Mouse (Mus musculus) MEL (cell line): ENCODE measurements around the gene Nek3. TPM values are rescaled to one million over a fixed set of nuclear protein-coding genes. Genes with fewer than 3 reads are reported as not detected.

Experiments used
- DNase-seq: peaks from one replicate; pipeline ENCODE4 v3.0.0; 2011; ENCODE audit warnings: low read depth, low spot score
- H3K27ac ChIP-seq: 2 replicates; pipeline ENCODE4 v1.5.1; 2012; ENCODE audit warnings: low read depth, mild to moderate bottlenecking, control low read depth, low read length, moderate library complexity; ENCODE audit not compliant: control insufficient read depth
- H3K27me3 ChIP-seq, 2 experiments: fragments of 150-350 bp in 1 of 2; sonication (generic) in 1 of 2; 2 replicates each; pipeline ENCODE4 v1.6.1; 2012; ENCODE audit warnings: low read length in 2 of 2, mild to moderate bottlenecking in 2 of 2, improper control_type of control experiment in 1 of 2, moderate library complexity in 1 of 2; ENCODE audit not compliant: insufficient read depth in 2 of 2, control insufficient read depth in 1 of 2
- H3K36me3 ChIP-seq, 2 experiments: 2 replicates each; pipeline ENCODE4 v1.6.1; 2012 to 2014; ENCODE audit warnings: low read length in 2 of 2, improper control_type of control experiment in 1 of 2, inconsistent platforms in 1 of 2, mild to moderate bottlenecking in 1 of 2; ENCODE audit not compliant: insufficient read depth in 2 of 2, control insufficient read depth in 1 of 2
- H3K4me1 ChIP-seq, 2 experiments: fragments of 150-350 bp in 1 of 2; sonication (generic) in 1 of 2; 2 replicates each; pipeline ENCODE4 v1.6.1; 2012; ENCODE audit warnings: low read length in 2 of 2, improper control_type of control experiment in 1 of 2, mild to moderate bottlenecking in 1 of 2; ENCODE audit not compliant: insufficient read depth in 2 of 2, control insufficient read depth in 1 of 2
- H3K4me3 ChIP-seq, 2 experiments: fragments of 150-350 bp in 1 of 2; sonication (generic) in 1 of 2; 2 replicates each; pipeline ENCODE4 v1.5.1; 2012; ENCODE audit warnings: low read depth in 2 of 2, low read length in 2 of 2, mild to moderate bottlenecking in 2 of 2, moderate library complexity in 2 of 2, control low read depth in 1 of 2, improper control_type of control experiment in 1 of 2; ENCODE audit not compliant: control insufficient read depth in 1 of 2, insufficient read depth in 1 of 2
- H3K79me2 ChIP-seq: 2 replicates; pipeline ENCODE4 v1.6.1; 2012; ENCODE audit warnings: mild to moderate bottlenecking, low read length, moderate library complexity; ENCODE audit not compliant: control insufficient read depth, poor library complexity, insufficient read depth
- H3K9ac ChIP-seq: 2 replicates; pipeline ENCODE4 v1.6.1; 2012; ENCODE audit warnings: low read depth, mild to moderate bottlenecking, control low read depth, low read length, moderate library complexity; ENCODE audit not compliant: control insufficient read depth, poor library complexity, severe bottlenecking
- H3K9me3 ChIP-seq: fragments of 150-350 bp; sonication (generic); replicated peaks from 2 replicates; pipeline ENCODE4 v1.6.1; 2012; ENCODE audit warnings: mild to moderate bottlenecking, low read length, improper control_type of control experiment, moderate library complexity; ENCODE audit not compliant: insufficient read depth
- CHD1 ChIP-seq: IDR thresholded peaks from 2 replicates; pipeline ENCODE4 v1.6.1; 2012; ENCODE audit warnings: low read depth, mild to moderate bottlenecking, inconsistent platforms, low read length, improper control_type of control experiment
- CTCF ChIP-seq, 3 experiments: IDR thresholded peaks in 2 of 3; conservative IDR thresholded peaks in 1 of 3; 2 replicates each; pipeline ENCODE4 v1.5.1; 2011 to 2012; ENCODE audit warnings: low read length in 3 of 3, low read depth in 2 of 3, mild to moderate bottlenecking in 2 of 3, improper control_type of control experiment in 1 of 3, inconsistent platforms in 1 of 3, mixed read lengths in 1 of 3, moderate library complexity in 1 of 3; ENCODE audit not compliant: control insufficient read depth in 1 of 3, insufficient read depth in 1 of 3, poor library complexity in 1 of 3, severe bottlenecking in 1 of 3
- ELF1 ChIP-seq: IDR thresholded peaks from 2 replicates; pipeline ENCODE4 v1.6.1; 2014; ENCODE audit warnings: low read depth, mild to moderate bottlenecking, inconsistent platforms, low read length, improper control_type of control experiment, moderate library complexity
- ETS1 ChIP-seq: IDR thresholded peaks from 2 replicates; pipeline ENCODE4 v1.6.1; 2012; ENCODE audit warnings: low read depth, mild to moderate bottlenecking, inconsistent platforms, low read length, improper control_type of control experiment, moderate library complexity
- HCFC1 ChIP-seq: IDR thresholded peaks from 2 replicates; pipeline ENCODE4 v1.6.1; 2012; ENCODE audit warnings: low read depth, mild to moderate bottlenecking, inconsistent platforms, low read length, improper control_type of control experiment, moderate library complexity
- MAX ChIP-seq: IDR thresholded peaks from 2 replicates; pipeline ENCODE4 v1.6.1; 2011; ENCODE audit warnings: low read length, improper control_type of control experiment
- MEF2A ChIP-seq: IDR thresholded peaks from 2 replicates; pipeline ENCODE4 v1.6.1; 2014; ENCODE audit warnings: low read depth, mild to moderate bottlenecking, inconsistent platforms, low read length, improper control_type of control experiment; ENCODE audit not compliant: poor library complexity, insufficient replicate concordance, severe bottlenecking; ENCODE audit errors: extremely low read depth
- MXI1 ChIP-seq: IDR thresholded peaks from 2 replicates; pipeline ENCODE4 v1.6.1; 2011; ENCODE audit warnings: mild to moderate bottlenecking, low read depth, low read length, improper control_type of control experiment
- MYB ChIP-seq: IDR thresholded peaks from 2 replicates; pipeline ENCODE4 v1.6.1; 2011; ENCODE audit warnings: mild to moderate bottlenecking, low read depth, low read length, improper control_type of control experiment
- NRF1 ChIP-seq: IDR thresholded peaks from 2 replicates; pipeline ENCODE4 v1.6.1; 2014; ENCODE audit warnings: low read depth, mild to moderate bottlenecking, inconsistent platforms, low read length, improper control_type of control experiment, moderate library complexity; ENCODE audit not compliant: poor library complexity, insufficient read depth, severe bottlenecking
- POLR2A ChIP-seq, 2 experiments: IDR thresholded peaks; 2 replicates each; pipeline ENCODE4 v1.6.1; 2011 to 2012; ENCODE audit warnings: low read length in 2 of 2, mild to moderate bottlenecking in 2 of 2, control low read depth in 1 of 2, improper control_type of control experiment in 1 of 2, low read depth in 1 of 2, moderate library complexity in 1 of 2; ENCODE audit not compliant: control insufficient read depth in 1 of 2, insufficient read depth in 1 of 2, poor library complexity in 1 of 2
- RAD21 ChIP-seq: IDR thresholded peaks from 2 replicates; pipeline ENCODE4 v1.6.1; 2011; ENCODE audit warnings: mild to moderate bottlenecking, low read depth, low read length, improper control_type of control experiment
- RCOR1 ChIP-seq: IDR thresholded peaks from 2 replicates; pipeline ENCODE4 v1.6.1; 2012; ENCODE audit warnings: low read depth, mild to moderate bottlenecking, inconsistent platforms, low read length, improper control_type of control experiment
- SIN3A ChIP-seq: IDR thresholded peaks from 2 replicates; pipeline ENCODE4 v1.6.1; 2012; ENCODE audit warnings: low read length, improper control_type of control experiment, inconsistent platforms
- SMC3 ChIP-seq: IDR thresholded peaks from 2 replicates; pipeline ENCODE4 v1.6.1; 2011; ENCODE audit warnings: low read depth, low read length, improper control_type of control experiment
- ZC3H11A ChIP-seq: IDR thresholded peaks from 2 replicates; pipeline ENCODE4 v1.6.1; 2012; ENCODE audit warnings: low read depth, mild to moderate bottlenecking, inconsistent platforms, low read length, improper control_type of control experiment
- ZMIZ1 ChIP-seq: IDR thresholded peaks from 2 replicates; pipeline ENCODE4 v1.6.1; 2012; ENCODE audit warnings: low read depth, mild to moderate bottlenecking, inconsistent platforms, low read length, improper control_type of control experiment, moderate library complexity
- polyA plus RNA-seq, 2 experiments: library from polyadenylated mRNA; stranded (reverse) in 1 of 2; unstranded in 1 of 2; fragments of >175 nt in 1 of 2; fragments of >200 nt in 1 of 2; gene quantifications; 2 replicates each; pipeline versions ENCODE4 v1.2.1 to v1.2.4; 2012; ENCODE audit warnings: low replicate concordance in 2 of 2, low read depth in 1 of 2; ENCODE audit not compliant: insufficient read length in 2 of 2, insufficient read depth in 1 of 2, missing spikeins in 1 of 2
- total RNA-seq: library from RNA; depleted of rRNA; stranded (reverse); fragments of 300-350 nt; gene quantifications from 2 replicates; pipeline ENCODE4 v1.2.3, GENCODE M21; 2012

Gene Nek3
- total and polyA plus RNA-seq, 3 experiments, result 2.0 to 3.5 TPM; not detected in 1

DNA sequence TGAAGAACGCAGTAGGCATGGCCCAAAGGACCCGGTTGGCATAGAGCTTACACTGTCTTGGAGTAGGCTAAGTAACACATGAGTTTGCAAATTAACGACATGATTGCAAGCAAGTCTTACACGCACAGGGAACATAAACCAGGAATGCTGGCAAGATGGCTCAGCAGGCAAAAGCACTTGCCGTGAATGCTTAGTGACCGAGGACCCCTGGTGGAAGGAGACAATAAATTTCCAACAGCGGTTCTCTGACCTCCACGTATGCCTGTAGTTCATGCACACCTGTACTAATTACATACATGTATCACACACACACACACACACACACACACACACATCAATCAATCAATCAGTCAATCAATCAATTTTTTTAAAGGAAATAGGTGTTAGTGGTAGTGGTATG lies 74.7 kb downstream of the Nek3 start:
- H3K4me3 ChIP-seq, result no peak overlapping the region
- no peaks in the 10 kb centered on the region for H3K9me3 ChIP-seq
- peaks cover 0 to 1% of the 10 kb centered on the region in 2 experiments; a peak in 1 of 4 replicates for H3K27me3 ChIP-seq
- DNase-seq, result peak; percentile 40
- no peak overlapping the region for H3K9ac ChIP-seq
- no peak overlapping the region for H3K27ac ChIP-seq
- no peaks in the 10 kb centered on the region for H3K79me2 ChIP-seq
- no peaks in the 10 kb centered on the region for H3K36me3 ChIP-seq
- no peaks in the 10 kb centered on the region for H3K4me1 ChIP-seq
- TF ChIP-seq NRF1, result no peak
- no peak for TF ChIP-seq ETS1
- no peak for TF ChIP-seq ZMIZ1
- TF ChIP-seq RCOR1, result no peak
- peak; percentile 76 for TF ChIP-seq RAD21
- TF ChIP-seq SMC3, result peak; percentile 67
- TF ChIP-seq ZC3H11A, result peak; percentile 52
- no peak for TF ChIP-seq ELF1
- no peak for TF ChIP-seq HCFC1
- no peak for TF ChIP-seq MYB
- no peak for TF ChIP-seq MAX
- no peak for TF ChIP-seq CHD1
- TF ChIP-seq CTCF (IDR thresholded peaks at IDR 0.05 in 2 of 3, conservative IDR thresholded peaks at IDR 0.05 in 1 of 3; ENCODE audit: control insufficient read depth in 1 of 3, insufficient read depth in 1 of 3, low read depth in 2 of 3, low read length in 3 of 3, poor library complexity in 1 of 3, severe bottlenecking in 1 of 3), result peak; percentile 33 to 64 (median 63); a peak in 5 of 6 replicates
- no peak for TF ChIP-seq SIN3A
- TF ChIP-seq POLR2A (IDR thresholded peaks at IDR 0.05; ENCODE audit: control insufficient read depth in 1 of 2, insufficient read depth in 1 of 2, low read depth in 1 of 2, low read length in 2 of 2, poor library complexity in 1 of 2), result no peak
- no peak for TF ChIP-seq MEF2A

DNA sequence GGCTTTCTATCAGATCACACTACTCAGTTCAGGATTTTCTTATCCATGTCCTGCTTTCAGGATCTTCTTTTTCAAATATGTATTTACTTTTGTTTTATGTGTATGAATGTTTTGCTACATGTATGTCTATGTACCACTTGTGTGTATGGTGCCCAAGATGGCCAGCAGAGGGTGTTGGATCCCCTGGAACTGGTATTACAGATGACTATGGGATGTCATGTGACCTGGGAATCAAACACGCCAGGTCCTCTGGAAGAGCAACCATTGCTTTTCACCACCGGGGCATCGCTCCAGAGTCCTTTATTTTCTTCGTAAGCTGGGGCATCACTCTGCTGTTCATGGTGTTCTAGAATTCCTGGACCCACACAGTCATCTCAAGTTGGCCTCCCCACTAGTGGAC lies 77.0 kb downstream of the Nek3 start:
- TF ChIP-seq MXI1, result no peak
- TF ChIP-seq ELF1, result no peak
- TF ChIP-seq CTCF (IDR thresholded peaks at IDR 0.05 in 2 of 3, conservative IDR thresholded peaks at IDR 0.05 in 1 of 3; ENCODE audit: control insufficient read depth in 1 of 3, insufficient read depth in 1 of 3, low read depth in 2 of 3, low read length in 3 of 3, poor library complexity in 1 of 3, severe bottlenecking in 1 of 3), result peak in 1 of 3 experiments; percentile 10; a peak in 1 of 6 replicates
- TF ChIP-seq, all 39 proteins: peak for 1
- no peak overlapping the region for H3K9ac ChIP-seq
- H3K4me1 ChIP-seq, result no peaks in the 10 kb centered on the region
- H3K9me3 ChIP-seq, result no peaks in the 10 kb centered on the region
- H3K36me3 ChIP-seq, result no peaks in the 10 kb centered on the region
- no peak overlapping the region for H3K4me3 ChIP-seq
- DNase-seq, result no peak
- no peaks in the 10 kb centered on the region for H3K79me2 ChIP-seq
- peaks cover 0 to 1% of the 10 kb centered on the region in 2 experiments; a peak in 2 of 4 replicates for H3K27me3 ChIP-seq
- no peak overlapping the region for H3K27ac ChIP-seq
